Mouse (Mus musculus): ENCODE measurements around the gene Fbrsl1.

The Fbrsl1 gene

GRCm38 (mm10) chr5:110448436-110449134, at the start of gene Fbrsl1:
Gene Fbrsl1 (minus strand): TSS chr5:110448503.
- DNase-seq, result peak; percentile 98

- no peak for DNase-seq
Measured at GRCm38 (mm10) chr5:110498071-110498470, 49.8 kb upstream of the Fbrsl1 start.

DNA sequence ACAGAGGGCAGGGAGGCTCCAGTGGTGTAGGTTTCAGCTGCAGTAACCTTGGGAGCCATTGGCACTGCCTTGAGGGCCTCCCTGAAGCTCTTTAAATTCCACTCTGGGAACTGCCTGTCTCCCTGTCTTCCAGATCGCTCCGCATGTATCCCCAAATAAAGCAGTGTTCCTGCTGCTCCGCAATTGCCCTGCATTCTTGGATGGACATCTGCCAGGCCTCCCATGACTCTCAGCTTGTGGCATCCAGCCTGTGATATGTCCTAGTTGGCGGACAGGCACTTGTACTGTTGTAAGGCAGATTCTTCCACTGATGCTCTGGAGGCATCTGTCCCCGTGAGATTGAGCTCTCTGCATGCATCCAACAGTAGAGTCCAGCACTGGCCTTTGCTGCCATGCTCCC, 49.3 kb upstream of the Fbrsl1 start:
- no peak for DNase-seq

DNA sequence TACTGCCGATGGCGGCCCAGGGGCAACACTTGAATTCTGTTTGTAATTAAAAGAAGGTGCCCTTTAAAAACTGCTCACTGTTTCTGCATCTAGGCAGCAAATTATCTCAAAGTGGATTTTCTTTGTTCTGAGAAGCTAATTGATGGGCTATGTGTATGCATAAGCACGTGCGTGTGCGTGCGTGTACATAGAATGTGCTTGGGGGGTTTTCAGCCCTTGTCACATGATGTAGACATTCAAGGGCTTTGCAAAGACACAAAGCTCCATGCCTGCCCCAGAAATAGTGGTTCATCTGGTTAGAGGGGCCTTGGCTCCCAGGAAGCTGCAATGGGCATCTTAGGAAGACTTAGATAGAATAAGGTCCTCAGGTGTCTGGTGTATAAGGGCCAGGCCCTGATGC, 46.7 kb upstream of the Fbrsl1 start:
- no peak for DNase-seq

DNA sequence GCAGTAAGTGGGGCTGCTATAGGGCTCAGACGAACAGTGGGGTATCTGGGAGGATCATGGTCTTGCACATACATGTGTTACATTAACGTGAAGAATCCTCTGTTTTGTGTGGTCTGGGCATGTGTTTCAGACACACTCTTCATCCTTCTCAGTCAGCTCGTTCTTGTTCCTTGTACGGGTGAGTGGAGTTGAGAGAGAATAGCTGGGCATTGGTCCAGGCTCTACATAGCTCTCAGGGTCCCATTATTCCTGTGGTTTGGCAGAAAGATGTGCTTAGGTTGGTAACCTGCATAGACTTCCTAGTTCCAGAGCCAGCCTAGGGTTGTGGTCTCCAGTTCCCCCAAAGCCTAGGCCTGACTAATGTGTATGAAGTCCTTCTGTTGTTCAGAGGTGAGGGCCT, 46.1 kb upstream of the Fbrsl1 start:
- DNase-seq, result no peak

GRCm38 (mm10) chr5:110493785-110494184, 45.5 kb upstream of the Fbrsl1 start:
- DNase-seq, result peak; percentile 89

DNA sequence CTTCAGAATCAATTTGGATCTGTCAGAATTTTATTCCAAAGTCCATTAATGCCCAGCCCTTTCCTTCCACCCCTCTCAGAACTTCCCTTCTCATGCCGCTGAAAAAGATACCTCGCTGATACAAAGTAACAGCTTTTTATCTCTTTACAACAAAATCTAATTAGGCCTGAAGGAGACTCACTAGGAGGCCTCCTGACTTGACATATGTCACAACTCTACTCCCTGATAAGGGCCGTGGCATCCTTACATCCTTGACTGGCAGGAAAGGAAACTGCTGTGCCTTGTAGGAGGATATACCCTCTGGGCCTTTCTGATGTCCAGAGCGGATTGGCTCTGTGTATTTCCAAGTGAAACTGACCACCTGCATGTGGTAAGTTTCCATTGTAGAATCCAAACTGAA, 41.3 kb upstream of the Fbrsl1 start:
- DNase-seq, result no peak

DNA sequence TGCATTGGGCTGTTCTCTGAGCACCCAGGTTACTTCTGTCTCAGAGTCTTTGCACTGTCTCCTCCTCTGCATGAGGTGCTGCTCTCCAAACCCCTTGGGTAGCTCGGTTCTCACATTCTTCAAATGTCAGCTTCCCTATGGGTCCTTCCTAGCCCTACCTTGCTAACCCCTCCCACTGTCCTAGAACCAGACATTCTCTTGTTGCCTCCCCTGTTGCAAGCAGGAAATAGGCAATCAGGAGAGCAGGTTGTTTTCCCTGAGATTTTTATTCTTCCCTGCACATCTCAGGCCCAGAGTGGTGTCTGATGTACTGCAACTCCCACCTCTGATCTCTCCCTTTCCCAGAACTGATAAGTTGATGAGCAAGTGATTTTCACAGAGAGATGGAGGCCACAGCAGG, 39.6 kb upstream of the Fbrsl1 start:
- no peak for DNase-seq

- no peak for DNase-seq
Measured at GRCm38 (mm10) chr5:110486674-110487334, 38.5 kb upstream of the Fbrsl1 start.

DNA sequence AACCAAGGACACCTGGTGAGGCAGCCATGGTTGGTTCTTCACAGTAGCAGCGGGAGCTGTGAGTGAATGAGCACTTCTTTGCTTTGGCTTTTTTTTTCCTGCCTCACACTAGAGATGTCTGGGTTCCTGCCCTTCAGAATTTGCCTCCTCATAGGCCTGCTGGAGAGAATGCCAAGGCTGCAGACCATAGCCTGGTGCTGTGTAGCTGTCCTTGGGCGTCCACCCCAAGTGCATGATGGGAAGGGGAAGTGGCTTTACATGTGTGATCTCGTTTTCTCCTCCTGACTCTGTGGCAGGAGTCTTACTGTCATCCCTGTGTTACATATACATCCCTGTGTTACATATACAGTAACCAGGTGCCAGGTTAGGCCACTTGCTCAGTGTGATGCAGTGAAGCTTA, 36.4 kb upstream of the Fbrsl1 start:
- no peak for DNase-seq

DNA sequence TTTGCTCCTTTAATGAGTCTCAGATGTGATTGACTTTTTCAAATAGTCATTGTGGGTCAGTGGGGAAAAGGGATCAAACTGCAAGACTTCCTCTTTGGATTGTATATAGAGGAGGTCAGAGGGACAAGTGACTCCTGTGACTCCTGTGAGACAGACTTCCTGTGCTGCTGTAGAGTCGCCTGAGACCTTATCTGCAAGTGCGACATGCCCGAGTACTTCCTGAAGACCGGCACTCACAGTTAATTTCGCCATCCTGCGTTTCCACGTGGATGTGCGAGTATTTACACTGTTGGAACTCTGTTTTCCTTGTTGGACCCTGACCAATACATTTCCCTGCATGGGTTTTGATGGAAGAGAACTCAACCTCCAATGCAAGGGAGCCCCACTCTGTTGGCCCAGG, 30.9 kb upstream of the Fbrsl1 start:
- DNase-seq, result no peak

- DNase-seq, result no peak
Measured at GRCm38 (mm10) chr5:110474156-110474555, 25.9 kb upstream of the Fbrsl1 start.

DNA sequence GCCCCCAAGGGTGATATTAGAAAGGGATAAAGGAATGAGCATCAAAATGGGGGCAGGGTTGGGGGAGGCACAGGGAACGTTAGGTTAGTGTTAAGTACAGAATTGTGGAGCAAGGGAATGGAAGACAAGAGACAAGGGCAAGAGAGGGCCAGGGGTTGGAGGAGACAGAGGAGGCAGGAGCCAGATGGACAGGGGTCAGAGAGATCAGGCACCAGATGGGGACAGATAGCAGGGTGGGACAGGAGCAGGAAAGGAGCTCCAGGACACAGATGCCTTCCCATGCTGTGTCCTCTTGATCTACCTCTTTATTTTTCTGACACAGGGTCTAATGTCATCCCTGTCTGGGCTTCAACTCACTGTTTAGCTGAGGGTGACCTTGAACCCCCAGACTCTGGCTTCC, 24.5 kb upstream of the Fbrsl1 start:
- no peak for DNase-seq

DNA sequence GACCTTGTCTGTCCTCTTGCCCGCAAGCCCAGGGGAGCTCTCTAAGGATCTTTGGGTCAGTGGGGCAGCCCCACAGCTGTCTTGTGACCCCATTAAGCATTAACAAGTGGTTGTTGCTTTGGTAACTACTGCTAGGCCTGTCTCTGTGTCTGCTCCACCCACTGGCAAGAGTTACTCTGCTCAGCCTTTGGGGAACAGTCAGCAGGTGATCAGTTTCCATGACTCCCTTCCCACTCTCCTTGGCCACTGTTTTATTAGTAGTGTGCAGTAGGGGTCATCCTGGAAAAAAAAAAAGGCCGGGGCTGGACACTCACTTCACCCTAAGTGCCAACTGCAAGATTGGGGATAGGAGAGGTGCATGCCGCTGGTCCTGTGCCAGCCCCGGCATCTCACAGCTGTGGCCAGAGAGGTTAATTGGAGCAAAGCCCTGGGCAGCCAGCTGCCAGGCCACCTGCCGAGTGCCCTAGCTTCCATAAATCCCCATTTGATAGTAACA, 23.7 kb upstream of the Fbrsl1 start:
- DNase-seq, result peak; percentile 51

GRCm38 (mm10) chr5:110471285-110471684, 23.0 kb upstream of the Fbrsl1 start:
- DNase-seq, result no peak

DNA sequence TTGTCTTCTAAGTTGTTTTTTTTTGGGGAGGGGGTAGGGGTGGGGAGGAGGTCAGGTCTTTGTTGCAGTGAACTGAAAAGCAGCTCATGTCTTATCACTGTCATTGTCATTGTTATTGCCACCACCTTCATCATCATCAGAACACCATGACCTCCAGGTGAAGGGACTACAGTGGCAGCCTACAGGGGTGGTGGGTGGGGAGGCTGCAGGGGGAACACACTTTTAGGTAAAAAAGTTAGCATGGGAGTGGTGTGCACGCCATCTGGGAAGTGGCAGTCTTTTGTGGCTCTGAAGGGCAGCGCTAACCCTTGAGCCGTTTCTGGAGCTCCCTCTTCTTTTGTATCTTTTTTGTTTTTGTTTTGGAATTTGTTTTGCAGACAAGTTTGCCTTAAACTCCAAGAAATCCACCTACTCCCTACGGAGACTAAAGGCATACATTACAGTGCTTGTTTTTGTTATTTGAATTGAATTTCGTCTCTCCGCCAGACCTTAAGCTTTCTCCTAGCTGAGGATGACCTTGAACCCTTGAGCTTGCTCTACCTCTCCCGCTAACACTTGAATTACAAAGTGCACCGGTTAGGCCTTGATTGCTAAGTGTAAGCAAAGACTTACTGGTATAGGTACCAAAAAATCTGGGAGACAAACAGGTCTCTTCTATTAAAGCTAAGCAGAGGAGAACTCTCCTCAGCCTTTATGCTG, 21.1 kb upstream of the Fbrsl1 start:
- DNase-seq, result no peak

DNA sequence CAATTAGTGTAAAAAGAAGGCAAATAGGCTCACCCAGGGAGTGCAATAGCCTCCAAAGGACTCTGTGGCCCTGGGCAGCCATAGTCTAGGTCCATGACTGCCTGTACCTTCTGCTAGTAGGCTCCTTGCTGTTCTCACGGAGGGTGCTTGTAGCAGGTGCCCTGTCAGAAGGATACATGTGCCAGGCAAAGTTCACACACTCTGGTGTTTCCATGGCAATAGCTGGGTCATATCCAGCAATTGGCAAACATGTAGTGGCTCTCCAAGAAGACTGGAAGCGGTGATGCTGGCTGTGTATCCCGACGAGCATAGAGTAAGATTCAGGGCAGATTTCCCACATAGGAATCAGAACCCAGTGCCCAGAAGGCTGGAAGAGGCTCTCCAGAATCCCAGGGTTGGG, 20.0 kb upstream of the Fbrsl1 start:
- DNase-seq, result no peak

- no peak for DNase-seq
Measured at GRCm38 (mm10) chr5:110467725-110468124, 19.4 kb upstream of the Fbrsl1 start.

- no peak for DNase-seq
Measured at GRCm38 (mm10) chr5:110466531-110467424, 18.5 kb upstream of the Fbrsl1 start.

- DNase-seq, result no peak
Measured at GRCm38 (mm10) chr5:110462646-110463045, 14.3 kb upstream of the Fbrsl1 start.

DNA sequence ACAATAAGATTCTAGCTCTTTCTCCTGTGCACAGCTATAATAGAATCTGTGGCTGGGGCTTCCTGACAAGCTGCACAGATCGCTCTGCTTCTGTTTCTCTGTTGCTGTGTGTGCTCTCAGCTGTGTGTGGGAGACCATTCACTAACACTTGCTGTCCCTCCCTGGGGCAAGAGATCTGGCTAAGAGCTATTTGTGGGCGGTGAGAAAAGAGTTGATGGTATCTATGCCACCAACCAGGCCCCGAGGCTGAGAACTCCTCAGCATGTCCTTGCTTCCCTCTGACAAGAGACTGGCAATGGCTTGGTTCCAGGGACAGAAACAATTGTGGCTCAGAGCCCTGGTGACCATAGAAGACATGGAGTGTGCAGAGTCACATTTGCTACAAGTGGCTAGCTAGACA, 10.6 kb upstream of the Fbrsl1 start:
- no peak for DNase-seq

- DNase-seq, result no peak
Measured at GRCm38 (mm10) chr5:110455272-110455671, 7.0 kb upstream of the Fbrsl1 start.

GRCm38 (mm10) chr5:110449294-110449693, 991 bp upstream of the Fbrsl1 start:
- peak; percentile 34 for DNase-seq
